Mouse (Mus musculus): ENCODE data around the gene Ipo8. TPM values are rescaled to one million over a fixed set of nuclear protein-coding genes. Genes with fewer than 3 reads are reported as not detected.

Ipo8 gene
- polyA plus RNA-seq, 1 experiment: 13.8 TPM

- no peaks in the 10 kb centered on the region for H3K27me3 ChIP-seq (ENCODE audit: control insufficient read depth, insufficient read depth, insufficient read length)
- H3K4me2 ChIP-seq (ENCODE audit: low read depth): no peak overlapping the region
- no peak overlapping the region for H3K4me3 ChIP-seq
- peaks cover 43% of the 10 kb centered on the region for H3K36me3 ChIP-seq (ENCODE audit: control insufficient read depth, insufficient read depth)
- no peaks in the 10 kb centered on the region for H3K79me2 ChIP-seq (ENCODE audit: control insufficient read depth, insufficient read depth)
- no peak for TF ChIP-seq TCF12 (IDR thresholded peaks at IDR 0.05; ENCODE audit: insufficient read depth, poor library complexity, severe bottlenecking)
- TF ChIP-seq SRF (IDR thresholded peaks at IDR 0.05; ENCODE audit: control insufficient read depth, insufficient read length, low read depth): no peak
- no peak for TF ChIP-seq MYOD1 (IDR thresholded peaks at IDR 0.05; ENCODE audit: control insufficient read depth in 1 of 3, insufficient read length in 2 of 3, low read depth in 2 of 3)
- TF ChIP-seq POLR2A (IDR thresholded peaks at IDR 0.05; ENCODE audit: insufficient read length, low read depth): no peak
- no peak for TF ChIP-seq REST (IDR thresholded peaks at IDR 0.05; ENCODE audit: insufficient read depth, insufficient read length)
- no peak for TF ChIP-seq CEBPB (IDR thresholded peaks at IDR 0.05; ENCODE audit: insufficient read depth, poor library complexity, severe bottlenecking)
- TF ChIP-seq USF1 (IDR thresholded peaks at IDR 0.05; ENCODE audit: low read depth): no peak
- TF ChIP-seq MYOG (IDR thresholded peaks at IDR 0.05; ENCODE audit: control insufficient read depth in 1 of 3, insufficient read depth in 1 of 3, insufficient read length in 2 of 3, low read depth in 2 of 3): no peak
- no peak for TF ChIP-seq MAX (IDR thresholded peaks at IDR 0.05; ENCODE audit: low read depth)
- no peak for TF ChIP-seq TCF3 (IDR thresholded peaks at IDR 0.05; ENCODE audit: insufficient read length, low read depth)
- TF ChIP-seq POLR2AphosphoS2 (IDR thresholded peaks at IDR 0.05; ENCODE audit: insufficient read length, low read depth): no peak
- no peak for TF ChIP-seq E2F4 (IDR thresholded peaks at IDR 0.05; ENCODE audit: insufficient read depth)
- H3ac ChIP-seq (ENCODE audit: control insufficient read depth, insufficient read length): no peak overlapping the region
Measured at GRCm38 (mm10) chr6:148818624-148819343, 12.5 kb downstream of the Ipo8 start.

- H3K4me3 ChIP-seq: no peak overlapping the region
- H3K36me3 ChIP-seq (ENCODE audit: control insufficient read depth, insufficient read depth): peaks cover 34% of the 10 kb centered on the region
- no peak overlapping the region for H3ac ChIP-seq (ENCODE audit: control insufficient read depth, insufficient read length)
- no peak for TF ChIP-seq MYOG (IDR thresholded peaks at IDR 0.05; ENCODE audit: control insufficient read depth in 1 of 3, insufficient read depth in 1 of 3, insufficient read length in 2 of 3, low read depth in 2 of 3)
- no peak for TF ChIP-seq CEBPB (IDR thresholded peaks at IDR 0.05; ENCODE audit: insufficient read depth, poor library complexity, severe bottlenecking)
- TF ChIP-seq MYOD1 (IDR thresholded peaks at IDR 0.05; ENCODE audit: control insufficient read depth in 1 of 3, insufficient read length in 2 of 3, low read depth in 2 of 3): no peak
- no peak for TF ChIP-seq E2F4 (IDR thresholded peaks at IDR 0.05; ENCODE audit: insufficient read depth)
- TF ChIP-seq MAX (IDR thresholded peaks at IDR 0.05; ENCODE audit: low read depth): no peak
- no peak for TF ChIP-seq POLR2AphosphoS2 (IDR thresholded peaks at IDR 0.05; ENCODE audit: insufficient read length, low read depth)
- no peaks in the 10 kb centered on the region for H3K79me2 ChIP-seq (ENCODE audit: control insufficient read depth, insufficient read depth)
- no peaks in the 10 kb centered on the region for H3K27me3 ChIP-seq (ENCODE audit: control insufficient read depth, insufficient read depth, insufficient read length)
- no peak overlapping the region for H3K4me2 ChIP-seq (ENCODE audit: low read depth)
Measured at GRCm38 (mm10) chr6:148816751-148817150, 14.5 kb downstream of the Ipo8 start.

GRCm38 (mm10) chr6:148811117-148811516, 20.1 kb downstream of the Ipo8 start:
- TF ChIP-seq USF1 (IDR thresholded peaks at IDR 0.05; ENCODE audit: low read depth): no peak
- H3ac ChIP-seq (ENCODE audit: control insufficient read depth, insufficient read length): no peak overlapping the region
- no peak overlapping the region for H3K4me2 ChIP-seq (ENCODE audit: low read depth)
- peaks cover 35% of the 10 kb centered on the region for H3K36me3 ChIP-seq (ENCODE audit: control insufficient read depth, insufficient read depth)
- H3K4me3 ChIP-seq: no peak overlapping the region
- no peaks in the 10 kb centered on the region for H3K79me2 ChIP-seq (ENCODE audit: control insufficient read depth, insufficient read depth)
- no peaks in the 10 kb centered on the region for H3K27me3 ChIP-seq (ENCODE audit: control insufficient read depth, insufficient read depth, insufficient read length)

- H3K4me2 ChIP-seq (ENCODE audit: low read depth): no peak overlapping the region
- H3K36me3 ChIP-seq (ENCODE audit: control insufficient read depth, insufficient read depth): peaks cover 38% of the 10 kb centered on the region
- no peaks in the 10 kb centered on the region for H3K27me3 ChIP-seq (ENCODE audit: control insufficient read depth, insufficient read depth, insufficient read length)
- no peaks in the 10 kb centered on the region for H3K79me2 ChIP-seq (ENCODE audit: control insufficient read depth, insufficient read depth)
- no peak overlapping the region for H3K4me3 ChIP-seq
- H3ac ChIP-seq (ENCODE audit: control insufficient read depth, insufficient read length): no peak overlapping the region
- TF ChIP-seq USF1 (IDR thresholded peaks at IDR 0.05; ENCODE audit: low read depth) (no peak), CEBPB (IDR thresholded peaks at IDR 0.05; ENCODE audit: insufficient read depth, poor library complexity, severe bottlenecking) (no peak), POLR2AphosphoS2 (IDR thresholded peaks at IDR 0.05; ENCODE audit: insufficient read length, low read depth) (no peak), TCF12 (IDR thresholded peaks at IDR 0.05; ENCODE audit: insufficient read depth, poor library complexity, severe bottlenecking) (no peak), REST (IDR thresholded peaks at IDR 0.05; ENCODE audit: insufficient read depth, insufficient read length) (no peak), MYOG (IDR thresholded peaks at IDR 0.05; ENCODE audit: control insufficient read depth in 1 of 3, insufficient read depth in 1 of 3, insufficient read length in 2 of 3, low read depth in 2 of 3) (no peak), MAX (IDR thresholded peaks at IDR 0.05; ENCODE audit: low read depth) (no peak), TCF3 (IDR thresholded peaks at IDR 0.05; ENCODE audit: insufficient read length, low read depth) (no peak), MYOD1 (IDR thresholded peaks at IDR 0.05; ENCODE audit: control insufficient read depth in 1 of 3, insufficient read length in 2 of 3, low read depth in 2 of 3) (no peak), E2F4 (IDR thresholded peaks at IDR 0.05; ENCODE audit: insufficient read depth) (no peak)
Measured at GRCm38 (mm10) chr6:148799773-148800172, 31.5 kb downstream of the Ipo8 start.

GRCm38 (mm10) chr6:148795145-148795544, 36.1 kb downstream of the Ipo8 start:
- no peak overlapping the region for H3K4me3 ChIP-seq
- H3ac ChIP-seq (ENCODE audit: control insufficient read depth, insufficient read length): no peak overlapping the region
- H3K4me2 ChIP-seq (ENCODE audit: low read depth): no peak overlapping the region
- TF ChIP-seq TCF3 (IDR thresholded peaks at IDR 0.05; ENCODE audit: insufficient read length, low read depth) (no peak), MAX (IDR thresholded peaks at IDR 0.05; ENCODE audit: low read depth) (no peak), MYOD1 (IDR thresholded peaks at IDR 0.05; ENCODE audit: control insufficient read depth in 1 of 3, insufficient read length in 2 of 3, low read depth in 2 of 3) (peak in 1 of 3 experiments; percentile 40), USF1 (IDR thresholded peaks at IDR 0.05; ENCODE audit: low read depth) (peak; percentile 19)
- peaks cover 35% of the 10 kb centered on the region for H3K36me3 ChIP-seq (ENCODE audit: control insufficient read depth, insufficient read depth)
- H3K27me3 ChIP-seq (ENCODE audit: control insufficient read depth, insufficient read depth, insufficient read length): no peaks in the 10 kb centered on the region
- no peaks in the 10 kb centered on the region for H3K79me2 ChIP-seq (ENCODE audit: control insufficient read depth, insufficient read depth)

Data from myocyte (in vitro differentiated cells).